8 mouse cellular contexts compared by ENCODE assay signal in genomic region chr14:121379116-121379826, GRCm38 (mm10). TPM values are rescaled to one million over a fixed set of nuclear protein-coding genes. Genes with fewer than 3 reads are reported as not detected.
A peak's percentile ranks its signal among the peaks of the same experiment; 100 is the strongest.
DNase-seq lines count a peak whose midpoint lies in the region; ATAC-seq and TF ChIP-seq lines count a peak whose summit lies in the region.

No protein-coding gene starts in this region.

- H3K4me1 ChIP-seq in brown adipose tissue, adult 24 weeks (ENCODE audit: control insufficient read depth, insufficient read depth, insufficient read length, low read length) = peaks cover 14% of the 10 kb centered on the region
- H3K4me1 ChIP-seq in forebrain, embryonic 12.5 days = peaks cover 33% of the 10 kb centered on the region
- peaks cover 28% of the 10 kb centered on the region for H3K4me1 ChIP-seq in heart, postnatal 0 days (ENCODE audit: control insufficient read depth, insufficient read depth)
- peaks cover 49% of the 10 kb centered on the region for H3K4me1 ChIP-seq in liver, embryonic 15.5 days (replicated peaks)
- H3K4me1 ChIP-seq in neural tube, embryonic 11.5 days (ENCODE audit: control insufficient read depth, insufficient read depth, low read length) = peaks cover 8% of the 10 kb centered on the region; the same call in 1 of the 2 replicates
- peaks cover 17% of the 10 kb centered on the region for H3K4me1 ChIP-seq in stomach, embryonic 15.5 days

- no peak for TF ChIP-seq EP300 in heart, postnatal 0 days (IDR thresholded peaks at IDR 0.05; ENCODE audit: low read depth)

- peak overlapping the region; percentile 88 for H3K4me3 ChIP-seq in brown adipose tissue, adult 24 weeks (ENCODE audit: insufficient read depth, low read depth, low read length)
- peak overlapping the region; percentile 93 for H3K4me3 ChIP-seq in forebrain, embryonic 12.5 days (replicated peaks)
- H3K4me3 ChIP-seq in heart, postnatal 0 days (ENCODE audit: low read depth, low read length) = peak overlapping the region; percentile 84
- peak overlapping the region; percentile 99 for H3K4me3 ChIP-seq in liver, embryonic 15.5 days (replicated peaks)
- H3K4me3 ChIP-seq in neural tube, embryonic 11.5 days (ENCODE audit: low read depth, low read length) = peak overlapping the region; percentile 95
- H3K4me3 ChIP-seq in stomach, embryonic 15.5 days (replicated peaks) = peak overlapping the region; percentile 98

- 0 out of 2 replicates have a peak, but pooled peaks cover 5% of the 10 kb centered on the region for H3K36me3 ChIP-seq in forebrain, embryonic 12.5 days (replicated peaks)
- H3K36me3 ChIP-seq in heart, postnatal 0 days (replicated peaks; ENCODE audit: control insufficient read depth, insufficient read depth, low read length) = peaks cover under 1% of the 10 kb centered on the region; the same call in 1 of the 2 replicates
- H3K36me3 ChIP-seq in liver, embryonic 15.5 days (replicated peaks) = peaks cover 24% of the 10 kb centered on the region
- H3K36me3 ChIP-seq in neural tube, embryonic 11.5 days (ENCODE audit: control insufficient read depth, insufficient read depth, low read length) = no peaks in the 10 kb centered on the region; the same call in 1 of the 2 replicates
- H3K36me3 ChIP-seq in stomach, embryonic 15.5 days = no peaks in the 10 kb centered on the region

- peak overlapping the region; percentile 83 for H3K4me2 ChIP-seq in forebrain, embryonic 12.5 days
- peak overlapping the region; percentile 83 for H3K4me2 ChIP-seq in heart, postnatal 0 days (ENCODE audit: low read depth, low read length)
- peak overlapping the region; percentile 92 for H3K4me2 ChIP-seq in liver, embryonic 15.5 days
- peak overlapping the region; percentile 90 for H3K4me2 ChIP-seq in neural tube, embryonic 11.5 days (ENCODE audit: low read depth)
- H3K4me2 ChIP-seq in stomach, embryonic 15.5 days = peak overlapping the region; percentile 76

- ATAC-seq in forebrain, embryonic 12.5 days (ENCODE audit: low FRiP score) = peak; percentile 86
- ATAC-seq in heart, postnatal 0 days (ENCODE audit: insufficient read depth, low read depth) = peak; percentile 93
- ATAC-seq in liver, embryonic 15.5 days (ENCODE audit: insufficient read depth) = peak; percentile 92
- ATAC-seq in neural tube, embryonic 11.5 days (ENCODE audit: insufficient read depth, low FRiP score, low TSS enrichment) = peak; percentile 91
- peak; percentile 93 for ATAC-seq in stomach, embryonic 15.5 days (ENCODE audit: insufficient read depth, low FRiP score, low read depth)

- H3K27ac ChIP-seq in brown adipose tissue, adult 24 weeks (replicated peaks; ENCODE audit: low read depth, low read length) = peak overlapping the region; percentile 96
- H3K27ac ChIP-seq in forebrain, embryonic 12.5 days = peak overlapping the region; percentile 89
- H3K27ac ChIP-seq in heart, postnatal 0 days (ENCODE audit: low read depth) = peak overlapping the region; percentile 98
- peak overlapping the region; percentile 92 for H3K27ac ChIP-seq in liver, embryonic 15.5 days (replicated peaks)
- peak overlapping the region; percentile 80 for H3K27ac ChIP-seq in neural tube, embryonic 11.5 days (ENCODE audit: low read depth, low read length)
- H3K27ac ChIP-seq in stomach, embryonic 15.5 days = peak overlapping the region; percentile 97

- H3K9ac ChIP-seq in forebrain, embryonic 12.5 days = peak overlapping the region; percentile 95
- H3K9ac ChIP-seq in heart, postnatal 0 days (replicated peaks; ENCODE audit: low read depth, low read length) = peak overlapping the region; percentile 98
- peak overlapping the region; percentile 98 for H3K9ac ChIP-seq in liver, embryonic 15.5 days
- peak overlapping the region; percentile 97 for H3K9ac ChIP-seq in neural tube, embryonic 11.5 days (ENCODE audit: low read length)
- H3K9ac ChIP-seq in stomach, embryonic 15.5 days = peak overlapping the region; percentile 94

- no peaks in the 10 kb centered on the region for H3K9me3 ChIP-seq in forebrain, embryonic 12.5 days
- no peaks in the 10 kb centered on the region for H3K9me3 ChIP-seq in heart, postnatal 0 days (replicated peaks; ENCODE audit: control insufficient read depth, low read length)
- no peaks in the 10 kb centered on the region for H3K9me3 ChIP-seq in liver, embryonic 15.5 days (replicated peaks)
- H3K9me3 ChIP-seq in neural tube, embryonic 11.5 days (ENCODE audit: control insufficient read depth, low read length) = no peaks in the 10 kb centered on the region
- H3K9me3 ChIP-seq in stomach, embryonic 15.5 days = no peaks in the 10 kb centered on the region

- 0 out of 2 replicates have a peak, but pooled peaks have one; percentile 8 for TF ChIP-seq CTCF in heart, postnatal 0 days (IDR thresholded peaks at IDR 0.05; ENCODE audit: low read depth)

- no peaks in the 10 kb centered on the region for H3K27me3 ChIP-seq in forebrain, embryonic 12.5 days
- no peaks in the 10 kb centered on the region for H3K27me3 ChIP-seq in heart, postnatal 0 days (ENCODE audit: control insufficient read depth, insufficient read depth, low read length)
- H3K27me3 ChIP-seq in liver, embryonic 15.5 days = peaks cover 14% of the 10 kb centered on the region
- no peaks in the 10 kb centered on the region for H3K27me3 ChIP-seq in neural tube, embryonic 11.5 days (ENCODE audit: control insufficient read depth, insufficient read depth, low read length)
- H3K27me3 ChIP-seq in stomach, embryonic 15.5 days (replicated peaks) = no peaks in the 10 kb centered on the region

- WGBS in forebrain, embryonic 12.5 days = under 1% methylated on average over 40 of the region's 79 CpGs
- WGBS in heart, postnatal 0 days = under 1% methylated on average over 44 of the region's 79 CpGs
- under 1% methylated on average over 54 of the region's 79 CpGs for WGBS in liver, embryonic 15.5 days (ENCODE audit: insufficient replicate concordance)
- under 1% methylated on average over 29 of the region's 79 CpGs for WGBS in neural tube, embryonic 11.5 days
- under 1% methylated on average over 40 of the region's 79 CpGs for whole genome bisulfite sequencing in stomach, embryonic 15.5 days

- peak; percentile 89 for DNase-seq in CD4-positive, CD25-positive, alpha-beta regulatory T cell, adult 2 months (ENCODE audit: low read depth, low spot score)
- DNase-seq in heart, postnatal 0 days (ENCODE audit: low spot score) = peak; percentile 69
- DNase-seq in kidney, postnatal 36 days = peak; percentile 75 to 94
- peak; percentile 86 for DNase-seq in neural tube, embryonic 11.5 days (ENCODE audit: low spot score)

RNA-seq across cellular contexts. Expression of gene Stk24, which starts 0.5 kb away (rescaled TPM):
- 23.0 and 30.9 TPM in 2 replicates for polyA plus RNA-seq in brown adipose tissue, adult 24 weeks (2012; ENCODE audit: insufficient read depth, insufficient read length, missing spikeins)
- polyA plus RNA-seq in forebrain, embryonic 12.5 days (2016; fragmentation: Nextera tagmentation; extraction: Ambion mirVana) = 41.3 and 41.9 TPM in 2 replicates
- 62.9 and 68.3 TPM in 2 replicates for total RNA-seq in heart, postnatal 0 days (2014; rRNA removed; ENCODE audit: low replicate concordance)
- 22.6 and 26.7 TPM in 2 replicates for polyA plus RNA-seq in heart, postnatal 0 days (2015; fragmentation: Nextera tagmentation; extraction: Ambion mirVana)
- 27.0 and 29.3 TPM in 2 replicates for polyA plus RNA-seq in liver, embryonic 15.5 days (2015; fragmentation: Nextera tagmentation; extraction: Ambion mirVana)
- polyA plus RNA-seq in neural tube, embryonic 11.5 days (2014; fragmentation: Nextera tagmentation; extraction: Ambion mirVana) = 35.0 and 38.1 TPM in 2 replicates
- polyA plus RNA-seq in stomach, embryonic 15.5 days (2015; fragmentation: Nextera tagmentation; extraction: Ambion mirVana) = 44.2 and 44.5 TPM in 2 replicates

Comparison
In these comparisons a context has a peak if more than half of its experiments do, and no peak if none do; other contexts are left out.
1. Peak in every context shown above with its lines: DNase-seq, ATAC-seq, H3K4me3 ChIP-seq and H3K27ac ChIP-seq.